Mouse (Mus musculus): ENCODE results near the gene Mcat. TPM values are rescaled to one million over a fixed set of nuclear protein-coding genes. Genes with fewer than 3 reads are reported as not detected.

The Mcat gene
- 25.1 and 28.1 TPM in 2 replicates for polyA plus RNA-seq (2011; ENCODE audit: insufficient read depth, insufficient read length, low read depth, missing spikeins)

DNA sequence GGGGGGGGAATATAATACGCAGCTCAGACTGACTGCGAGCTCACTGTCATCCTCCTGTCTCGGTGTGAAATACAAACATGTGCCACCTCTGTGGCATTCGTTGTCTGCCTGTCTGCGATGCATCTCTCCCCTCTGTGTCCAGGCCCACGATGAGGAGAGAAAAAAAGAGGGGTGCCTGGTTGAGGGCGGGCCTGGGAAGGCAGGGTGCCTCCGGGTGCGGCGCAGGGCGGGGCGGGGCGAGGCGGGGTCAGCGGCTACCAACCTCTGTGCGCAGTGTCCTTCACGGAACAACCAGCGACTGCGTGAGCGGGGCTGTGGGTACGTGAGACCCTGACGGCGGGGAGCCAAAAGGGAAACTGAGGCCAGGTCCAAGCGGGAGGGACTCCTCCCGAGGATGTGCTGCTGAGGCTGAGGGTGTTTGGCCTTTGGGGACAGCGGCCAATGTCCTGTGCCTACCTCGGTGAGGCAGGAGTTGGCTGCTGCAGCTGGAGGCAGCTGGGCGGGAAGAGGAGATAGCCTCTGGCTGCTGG, at the start of gene Mcat, which contains the start of gene Tspo:
Mcat (minus strand) TSS at position 461 of the 530 bp plus-strand sequence.
Tspo (plus strand) TSS at position 266 of the 530 bp plus-strand sequence.
- H3K9me3 ChIP-seq (replicated peaks; ENCODE audit: control insufficient read depth, insufficient read depth, low read length, poor library complexity, severe bottlenecking), result no peaks in the 10 kb centered on the region
- TF ChIP-seq CTCF (IDR thresholded peaks at IDR 0.05; ENCODE audit: low read depth, low read length), result no peak
- TF ChIP-seq EP300 (IDR thresholded peaks at IDR 0.05; ENCODE audit: insufficient read depth, low read depth, low read length), result no peak
- TF ChIP-seq POLR2A (IDR thresholded peaks at IDR 0.05; ENCODE audit: insufficient read depth, low read length), result no peak
- peak within 1 kb of the TSS; percentile 20 for H3K9ac ChIP-seq (ENCODE audit: low read depth, poor library complexity, severe bottlenecking)
- peaks cover 2% of the 10 kb centered on the region for H3K4me1 ChIP-seq (ENCODE audit: control insufficient read depth, insufficient read depth, low read length)
- H3K27ac ChIP-seq (ENCODE audit: insufficient read depth, low read length), result peak within 1 kb of the TSS; percentile 1; the same call in 1 of the 2 replicates
- H3K36me3 ChIP-seq (ENCODE audit: control insufficient read depth, insufficient read depth, low read length, poor library complexity, severe bottlenecking), result no peaks in the 10 kb centered on the region
- no peaks in the 10 kb centered on the region for H3K27me3 ChIP-seq (ENCODE audit: control insufficient read depth, insufficient read depth, low read length, poor library complexity, severe bottlenecking)
- H3K4me3 ChIP-seq (ENCODE audit: low read depth, low read length), result peak within 1 kb of the TSS; percentile 61

DNA sequence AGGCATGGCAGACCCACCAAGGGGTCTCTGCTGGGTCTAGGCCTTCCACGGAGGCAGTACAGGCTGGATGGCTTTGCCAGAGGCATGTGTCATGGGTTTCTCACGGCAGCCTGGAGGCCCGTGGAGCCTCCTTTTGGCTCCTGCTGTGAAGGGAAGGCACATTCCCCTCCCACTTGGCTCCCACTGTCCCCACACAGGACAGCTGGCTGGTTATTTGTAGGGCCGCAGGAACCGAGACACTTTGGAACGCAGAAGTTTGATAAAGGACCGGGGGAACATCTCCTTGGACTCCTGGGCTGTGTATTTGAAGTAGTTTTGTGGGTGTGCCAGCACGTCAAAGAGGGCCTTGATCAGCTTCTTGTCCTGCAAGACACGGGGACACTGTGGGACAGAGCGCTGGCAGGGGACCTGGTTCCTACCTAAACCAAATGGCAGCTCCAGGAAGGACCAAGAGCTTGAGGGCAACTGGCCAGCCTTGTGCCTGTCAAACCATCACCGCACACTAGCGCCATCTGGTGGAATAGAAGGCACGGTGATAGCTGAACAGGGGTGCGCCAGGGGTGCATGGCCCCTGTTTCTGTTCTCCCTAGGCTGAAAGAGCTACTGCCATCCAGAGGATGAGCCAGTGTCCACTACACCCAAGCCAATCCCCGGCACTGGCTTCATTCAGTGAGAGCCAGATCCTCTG, 43.7 kb upstream of the Mcat start:
- Histone ChIP-seq H3K4me3 (ENCODE audit: low read depth, low read length) (no peak overlapping the region), H3K4me1 (ENCODE audit: control insufficient read depth, insufficient read depth, low read length) (no peaks in the 10 kb centered on the region), H3K36me3 (ENCODE audit: control insufficient read depth, insufficient read depth, low read length, poor library complexity, severe bottlenecking) (no peaks in the 10 kb centered on the region), H3K9ac (ENCODE audit: low read depth, poor library complexity, severe bottlenecking) (no peak overlapping the region), H3K27me3 (ENCODE audit: control insufficient read depth, insufficient read depth, low read length, poor library complexity, severe bottlenecking) (no peaks in the 10 kb centered on the region), H3K27ac (ENCODE audit: insufficient read depth, low read length) (no peak overlapping the region), H3K9me3 (replicated peaks; ENCODE audit: control insufficient read depth, insufficient read depth, low read length, poor library complexity, severe bottlenecking) (no peaks in the 10 kb centered on the region)
- TF ChIP-seq POLR2A (IDR thresholded peaks at IDR 0.05; ENCODE audit: insufficient read depth, low read length) (no peak), CTCF (IDR thresholded peaks at IDR 0.05; ENCODE audit: low read depth, low read length) (peak; percentile 93)

DNA sequence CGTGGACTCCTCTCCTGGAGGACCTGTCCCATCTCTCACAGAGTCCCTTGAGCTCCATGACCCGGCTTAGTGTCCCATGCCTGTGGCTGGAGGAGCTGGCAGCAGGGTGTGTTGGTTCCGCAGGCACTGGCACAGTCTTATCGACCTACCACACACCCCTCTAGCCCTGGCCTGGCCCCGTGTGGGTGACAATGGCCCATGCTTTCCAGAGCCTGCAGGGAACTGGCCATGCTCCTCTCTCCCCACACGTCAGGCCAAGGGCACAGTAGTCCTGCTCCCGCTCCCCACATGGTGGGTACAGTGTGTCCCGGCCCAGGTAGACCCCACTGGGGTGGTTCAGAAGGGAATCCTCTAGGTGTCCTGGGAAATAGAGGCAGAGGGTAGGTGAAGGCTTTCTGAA, 43.1 kb upstream of the Mcat start:
- H3K36me3 ChIP-seq (ENCODE audit: control insufficient read depth, insufficient read depth, low read length, poor library complexity, severe bottlenecking), result no peaks in the 10 kb centered on the region
- TF ChIP-seq POLR2A (IDR thresholded peaks at IDR 0.05; ENCODE audit: insufficient read depth, low read length) (no peak), EP300 (IDR thresholded peaks at IDR 0.05; ENCODE audit: insufficient read depth, low read depth, low read length) (no peak), CTCF (IDR thresholded peaks at IDR 0.05; ENCODE audit: low read depth, low read length) (no peak)
- no peaks in the 10 kb centered on the region for H3K9me3 ChIP-seq (replicated peaks; ENCODE audit: control insufficient read depth, insufficient read depth, low read length, poor library complexity, severe bottlenecking)

DNA sequence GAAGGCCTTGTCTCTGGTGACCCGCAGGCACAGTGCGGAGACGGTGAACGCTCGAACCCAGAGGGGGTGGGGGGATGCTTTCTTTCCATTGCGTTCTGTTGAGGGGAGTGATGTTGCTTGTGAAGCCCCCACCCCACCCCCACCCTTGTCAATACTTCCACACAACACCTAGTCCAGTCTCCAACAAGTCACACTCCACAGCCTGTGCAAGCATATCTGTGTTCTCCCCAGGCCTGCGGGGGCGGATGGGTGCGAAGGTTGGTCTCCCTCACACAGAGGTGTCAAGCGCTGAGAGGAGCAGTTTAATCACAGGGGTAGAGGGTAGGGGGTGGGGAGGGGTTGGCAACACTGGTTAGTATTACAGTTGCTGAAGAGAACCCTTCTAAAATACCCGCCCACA, 42.6 kb upstream of the Mcat start:
- Histone ChIP-seq H3K9me3 (replicated peaks; ENCODE audit: control insufficient read depth, insufficient read depth, low read length, poor library complexity, severe bottlenecking) (no peaks in the 10 kb centered on the region), H3K9ac (ENCODE audit: low read depth, poor library complexity, severe bottlenecking) (no peak overlapping the region), H3K27me3 (ENCODE audit: control insufficient read depth, insufficient read depth, low read length, poor library complexity, severe bottlenecking) (no peaks in the 10 kb centered on the region), H3K36me3 (ENCODE audit: control insufficient read depth, insufficient read depth, low read length, poor library complexity, severe bottlenecking) (no peaks in the 10 kb centered on the region), H3K27ac (ENCODE audit: insufficient read depth, low read length) (no peak overlapping the region), H3K4me3 (ENCODE audit: low read depth, low read length) (no peak overlapping the region), H3K4me1 (ENCODE audit: control insufficient read depth, insufficient read depth, low read length) (no peaks in the 10 kb centered on the region)
- no peak for TF ChIP-seq EP300 (IDR thresholded peaks at IDR 0.05; ENCODE audit: insufficient read depth, low read depth, low read length)
- no peak for TF ChIP-seq CTCF (IDR thresholded peaks at IDR 0.05; ENCODE audit: low read depth, low read length)
- no peak for TF ChIP-seq POLR2A (IDR thresholded peaks at IDR 0.05; ENCODE audit: insufficient read depth, low read length)

More for the DNA sequence above, 43.1 kb upstream of the Mcat start:
- Histone ChIP-seq H3K27ac (ENCODE audit: insufficient read depth, low read length) (no peak overlapping the region), H3K4me1 (ENCODE audit: control insufficient read depth, insufficient read depth, low read length) (no peaks in the 10 kb centered on the region), H3K27me3 (ENCODE audit: control insufficient read depth, insufficient read depth, low read length, poor library complexity, severe bottlenecking) (no peaks in the 10 kb centered on the region), H3K9ac (ENCODE audit: low read depth, poor library complexity, severe bottlenecking) (no peak overlapping the region), H3K4me3 (ENCODE audit: low read depth, low read length) (no peak overlapping the region)

DNA sequence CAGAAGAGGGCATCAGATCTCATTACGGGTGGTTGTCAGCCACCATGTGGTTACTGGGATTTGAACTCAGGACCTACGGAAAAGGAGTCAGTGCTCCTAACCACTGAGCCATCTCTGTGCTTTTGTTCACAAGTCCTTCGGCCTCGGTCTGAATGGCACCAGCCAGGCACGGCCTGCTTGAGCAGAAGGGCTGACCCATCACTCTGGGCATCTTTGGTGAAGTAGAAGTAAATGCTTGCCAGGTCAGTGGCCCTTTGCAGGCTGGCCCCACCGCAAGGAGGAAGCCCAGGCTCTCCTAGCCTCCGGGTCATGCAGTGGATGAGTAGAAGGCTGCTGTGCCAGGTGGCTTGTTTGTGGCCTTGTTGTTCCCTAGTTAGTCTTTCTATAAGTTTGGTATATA, 39.8 kb upstream of the Mcat start:
- no peaks in the 10 kb centered on the region for H3K9me3 ChIP-seq (replicated peaks; ENCODE audit: control insufficient read depth, insufficient read depth, low read length, poor library complexity, severe bottlenecking)
- H3K9ac ChIP-seq (ENCODE audit: low read depth, poor library complexity, severe bottlenecking), result no peak overlapping the region
- no peaks in the 10 kb centered on the region for H3K27me3 ChIP-seq (ENCODE audit: control insufficient read depth, insufficient read depth, low read length, poor library complexity, severe bottlenecking)
- H3K4me3 ChIP-seq (ENCODE audit: low read depth, low read length), result no peak overlapping the region
- no peaks in the 10 kb centered on the region for H3K36me3 ChIP-seq (ENCODE audit: control insufficient read depth, insufficient read depth, low read length, poor library complexity, severe bottlenecking)
- no peaks in the 10 kb centered on the region for H3K4me1 ChIP-seq (ENCODE audit: control insufficient read depth, insufficient read depth, low read length)
- TF ChIP-seq CTCF (IDR thresholded peaks at IDR 0.05; ENCODE audit: low read depth, low read length) (no peak), POLR2A (IDR thresholded peaks at IDR 0.05; ENCODE audit: insufficient read depth, low read length) (no peak), EP300 (IDR thresholded peaks at IDR 0.05; ENCODE audit: insufficient read depth, low read depth, low read length) (no peak)
- no peak overlapping the region for H3K27ac ChIP-seq (ENCODE audit: insufficient read depth, low read length)

DNA sequence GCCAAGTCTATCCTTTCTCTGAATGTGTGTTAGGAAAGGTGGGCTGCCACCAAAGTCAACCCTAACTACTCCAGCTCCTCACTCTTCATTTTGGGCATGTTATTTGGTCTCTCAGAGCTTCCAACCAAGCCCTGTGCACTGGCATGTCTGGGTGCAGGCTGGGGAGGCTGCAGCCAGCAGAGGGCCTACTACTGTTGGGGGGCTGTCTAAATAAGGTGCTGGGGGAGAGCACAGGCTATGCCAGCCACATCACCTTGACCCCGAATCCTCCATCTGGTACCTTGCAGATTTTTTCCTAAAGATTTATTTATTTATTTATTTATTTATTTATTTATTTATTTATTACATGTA, 39.4 kb upstream of the Mcat start:
- no peaks in the 10 kb centered on the region for H3K36me3 ChIP-seq (ENCODE audit: control insufficient read depth, insufficient read depth, low read length, poor library complexity, severe bottlenecking)
- H3K27ac ChIP-seq (ENCODE audit: insufficient read depth, low read length), result no peak overlapping the region
- H3K4me3 ChIP-seq (ENCODE audit: low read depth, low read length), result no peak overlapping the region
- no peaks in the 10 kb centered on the region for H3K4me1 ChIP-seq (ENCODE audit: control insufficient read depth, insufficient read depth, low read length)
- H3K9ac ChIP-seq (ENCODE audit: low read depth, poor library complexity, severe bottlenecking), result no peak overlapping the region
- H3K27me3 ChIP-seq (ENCODE audit: control insufficient read depth, insufficient read depth, low read length, poor library complexity, severe bottlenecking), result no peaks in the 10 kb centered on the region
- no peaks in the 10 kb centered on the region for H3K9me3 ChIP-seq (replicated peaks; ENCODE audit: control insufficient read depth, insufficient read depth, low read length, poor library complexity, severe bottlenecking)
- TF ChIP-seq POLR2A (IDR thresholded peaks at IDR 0.05; ENCODE audit: insufficient read depth, low read length) (no peak), CTCF (IDR thresholded peaks at IDR 0.05; ENCODE audit: low read depth, low read length) (peak; percentile 5), EP300 (IDR thresholded peaks at IDR 0.05; ENCODE audit: insufficient read depth, low read depth, low read length) (no peak)

Data from ES-Bruce4 (cell line).